Mouse (Mus musculus): Measurements from ENCODE around the gene Lmnb2. TPM values are rescaled to one million over a fixed set of nuclear protein-coding genes. Genes with fewer than 3 reads are reported as not detected.

Gene Lmnb2
- polyA plus RNA-seq, 1 experiment from 2014 or later = 11.0 TPM

Other genes starting within 250 kb of the Lmnb2 start
- gene Mknk2, start 240.1 kb downstream of the Lmnb2 start, polyA plus RNA-seq (2015; fragmentation: Nextera tagmentation; extraction: Ambion mirVana) = 74.9 and 84.6 TPM in 2 replicates
- gene Mob3a, start 216.3 kb downstream of the Lmnb2 start, polyA plus RNA-seq (2015; fragmentation: Nextera tagmentation; extraction: Ambion mirVana) = 28.0 and 31.6 TPM in 2 replicates
- gene Izumo4, start 216.1 kb downstream of the Lmnb2 start, polyA plus RNA-seq (2015; fragmentation: Nextera tagmentation; extraction: Ambion mirVana) = 7.1 and 8.1 TPM in 2 replicates
- gene Ap3d1, start 176.0 kb downstream of the Lmnb2 start, polyA plus RNA-seq (2015; fragmentation: Nextera tagmentation; extraction: Ambion mirVana) = 20.2 and 21.8 TPM in 2 replicates
- gene Dot1l, start 163.0 kb downstream of the Lmnb2 start, polyA plus RNA-seq (2015; fragmentation: Nextera tagmentation; extraction: Ambion mirVana) = 8.1 and 9.3 TPM in 2 replicates
- 31.3 and 32.8 TPM in 2 replicates for gene Sf3a2, start 120.0 kb downstream of the Lmnb2 start, polyA plus RNA-seq (2015; fragmentation: Nextera tagmentation; extraction: Ambion mirVana)
- gene Plekhj1, start 119.6 kb downstream of the Lmnb2 start, polyA plus RNA-seq (2015; fragmentation: Nextera tagmentation; extraction: Ambion mirVana) = 73.6 and 83.0 TPM in 2 replicates
- gene Amh, start 113.0 kb downstream of the Lmnb2 start, polyA plus RNA-seq (2015; fragmentation: Nextera tagmentation; extraction: Ambion mirVana) = 0.10 and 0.12 TPM in 2 replicates
- 0.97 and 1.3 TPM in 2 replicates for gene Jsrp1, start 104.7 kb downstream of the Lmnb2 start, polyA plus RNA-seq (2015; fragmentation: Nextera tagmentation; extraction: Ambion mirVana)
- 1,470 and 1,719 TPM in 2 replicates for gene Oaz1, start 91.6 kb downstream of the Lmnb2 start, polyA plus RNA-seq (2015; fragmentation: Nextera tagmentation; extraction: Ambion mirVana)
- not detected in 2 replicates for gene Lingo3, start 74.2 kb downstream of the Lmnb2 start, polyA plus RNA-seq (2015; fragmentation: Nextera tagmentation; extraction: Ambion mirVana)
- gene Lsm7, start 63.0 kb downstream of the Lmnb2 start, polyA plus RNA-seq (2015; fragmentation: Nextera tagmentation; extraction: Ambion mirVana) = 115 TPM in 2 replicates
- 63.9 and 69.6 TPM in 2 replicates for gene Sppl2b, start 63.0 kb downstream of the Lmnb2 start, polyA plus RNA-seq (2015; fragmentation: Nextera tagmentation; extraction: Ambion mirVana)
- gene Tmprss9, start 46.4 kb downstream of the Lmnb2 start, polyA plus RNA-seq (2015; fragmentation: Nextera tagmentation; extraction: Ambion mirVana) = 0.05 TPM in 1 of 2 replicates, not detected in the other
- 163 and 165 TPM in 2 replicates for gene Timm13, start 17.3 kb downstream of the Lmnb2 start, polyA plus RNA-seq (2015; fragmentation: Nextera tagmentation; extraction: Ambion mirVana)
- gene Gadd45b, start 11.8 kb upstream of the Lmnb2 start, polyA plus RNA-seq (2015; fragmentation: Nextera tagmentation; extraction: Ambion mirVana) = 3.8 and 4.0 TPM in 2 replicates
- 0.36 and 0.41 TPM in 2 replicates for gene Gng7, start 96.7 kb upstream of the Lmnb2 start, polyA plus RNA-seq (2015; fragmentation: Nextera tagmentation; extraction: Ambion mirVana)
- 0.07 TPM in 1 of 2 replicates, not detected in the other for gene Diras1, start 107.4 kb upstream of the Lmnb2 start, polyA plus RNA-seq (2015; fragmentation: Nextera tagmentation; extraction: Ambion mirVana)
- gene Slc39a3, start 119.2 kb upstream of the Lmnb2 start, polyA plus RNA-seq (2015; fragmentation: Nextera tagmentation; extraction: Ambion mirVana) = 5.6 and 6.5 TPM in 2 replicates
- gene Sgta, start 141.9 kb upstream of the Lmnb2 start, polyA plus RNA-seq (2015; fragmentation: Nextera tagmentation; extraction: Ambion mirVana) = 57.0 and 62.9 TPM in 2 replicates
- 19.4 and 21.1 TPM in 2 replicates for gene Thop1, start 151.8 kb upstream of the Lmnb2 start, polyA plus RNA-seq (2015; fragmentation: Nextera tagmentation; extraction: Ambion mirVana)
- gene Creb3l3, start 180.6 kb upstream of the Lmnb2 start, polyA plus RNA-seq (2015; fragmentation: Nextera tagmentation; extraction: Ambion mirVana) = 32.9 and 36.3 TPM in 2 replicates
- 111 and 117 TPM in 2 replicates for gene Map2k2, start 187.7 kb upstream of the Lmnb2 start, polyA plus RNA-seq (2015; fragmentation: Nextera tagmentation; extraction: Ambion mirVana)
- 47.6 and 56.9 TPM in 2 replicates for gene Zbtb7a, start 217.0 kb upstream of the Lmnb2 start, polyA plus RNA-seq (2015; fragmentation: Nextera tagmentation; extraction: Ambion mirVana)
- 26.0 and 32.6 TPM in 2 replicates for gene Pias4, start 249.7 kb upstream of the Lmnb2 start, polyA plus RNA-seq (2015; fragmentation: Nextera tagmentation; extraction: Ambion mirVana)